Mouse (Mus musculus) B cell, adult 67 days (primary cell): Measurements from ENCODE around the gene Gm10447. TPM values are rescaled to one million over a fixed set of nuclear protein-coding genes. Genes with fewer than 3 reads are reported as not detected.

ENCODE experiments used
- total RNA-seq, 2 experiments: library from RNA; stranded (reverse); gene quantifications; 4 replicates each; pipeline ENCODE4 v1.2.4; 2023

Gm10447 gene
- total RNA-seq, result not detected

DNA sequence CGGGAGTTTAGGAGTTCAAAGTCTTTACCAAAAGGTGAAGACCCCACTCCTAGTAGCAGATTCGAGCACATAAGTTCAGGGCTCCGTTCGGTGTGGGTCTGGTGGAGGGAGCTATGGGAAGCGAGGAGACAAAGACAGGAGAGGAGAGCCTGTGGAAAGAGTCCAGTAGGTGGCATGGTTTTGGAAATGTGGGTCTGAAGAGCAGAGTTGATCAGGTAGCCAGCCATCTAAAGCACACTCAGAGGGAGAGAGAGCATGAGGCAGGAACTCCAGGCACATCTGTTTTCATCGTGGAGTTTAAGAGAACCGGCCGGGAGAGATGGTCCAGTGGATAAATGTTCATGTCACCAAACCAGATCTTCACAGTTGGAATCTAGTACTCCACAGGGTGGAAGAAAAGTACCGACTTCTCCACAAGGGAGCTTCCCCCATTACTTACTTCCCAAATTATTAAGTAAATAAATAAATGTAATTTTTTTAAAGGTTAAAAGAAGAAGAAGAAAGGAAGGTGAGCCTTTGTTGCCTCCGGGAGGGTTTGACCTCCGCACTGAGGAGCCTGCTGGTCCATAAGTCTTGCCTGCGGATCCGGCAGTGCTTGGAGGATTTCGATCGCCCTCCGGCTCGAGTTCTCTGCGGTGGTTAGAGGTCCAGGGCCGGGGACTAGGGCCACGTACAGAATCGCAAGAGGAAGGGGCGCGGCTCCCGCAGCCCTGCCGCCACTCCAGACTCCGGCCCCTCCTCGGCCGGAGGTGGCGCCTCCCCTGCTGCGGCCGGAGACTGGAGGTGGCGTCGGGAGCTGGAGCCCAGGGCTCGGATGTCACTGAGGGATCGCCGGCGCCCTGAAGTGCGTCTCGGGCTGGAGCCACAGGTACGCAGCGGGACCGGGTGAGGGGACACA lies at the start of gene Gm10447, which contains the start of gene Shroom1:
TSS of gene Gm10447 (minus strand) at position 637 of the 898 bp plus-strand sequence.
TSS of gene Shroom1 (plus strand) at position 732 of the 898 bp plus-strand sequence.

DNA sequence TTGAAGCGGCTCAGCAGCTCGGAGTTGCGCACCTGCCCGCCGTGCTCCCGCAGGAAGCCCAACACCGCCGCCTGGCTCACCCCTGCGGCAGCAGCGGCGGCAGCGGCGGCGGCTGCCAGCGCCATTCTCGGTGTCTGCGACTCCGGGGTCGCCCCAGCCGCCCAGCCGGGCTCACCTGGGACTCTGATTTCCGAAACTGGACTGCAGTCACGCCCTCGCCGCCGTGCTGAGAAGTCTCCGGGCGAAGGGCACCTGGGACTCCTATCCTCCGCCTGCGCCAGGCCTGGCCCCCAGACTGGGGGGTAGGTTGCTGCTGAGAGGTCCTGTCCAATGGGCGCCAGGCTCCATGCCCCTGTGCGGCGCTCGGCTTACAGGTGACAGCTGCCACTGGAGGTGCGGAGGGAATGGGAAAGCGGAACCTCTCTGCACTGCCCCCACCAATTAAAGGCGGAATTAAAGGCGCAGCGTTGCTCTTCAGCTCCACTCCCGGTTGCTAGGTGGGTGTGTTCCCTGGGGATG lies 22.9 kb upstream of the Gm10447 start, which contains the start of the genes Gm9945 and Sowaha:
TSS of gene Gm9945 (plus strand) at position 384 of the 519 bp plus-strand sequence.
TSS of gene Sowaha (minus strand) at position 492 of the 519 bp plus-strand sequence.

GRCm38 (mm10) chr11:53469968-53470695 lies 13.2 kb upstream of the Gm10447 start, which contains the start of gene Gm9837:
TSS of gene Gm9837 (minus strand) at chr11:53470479.

DNA sequence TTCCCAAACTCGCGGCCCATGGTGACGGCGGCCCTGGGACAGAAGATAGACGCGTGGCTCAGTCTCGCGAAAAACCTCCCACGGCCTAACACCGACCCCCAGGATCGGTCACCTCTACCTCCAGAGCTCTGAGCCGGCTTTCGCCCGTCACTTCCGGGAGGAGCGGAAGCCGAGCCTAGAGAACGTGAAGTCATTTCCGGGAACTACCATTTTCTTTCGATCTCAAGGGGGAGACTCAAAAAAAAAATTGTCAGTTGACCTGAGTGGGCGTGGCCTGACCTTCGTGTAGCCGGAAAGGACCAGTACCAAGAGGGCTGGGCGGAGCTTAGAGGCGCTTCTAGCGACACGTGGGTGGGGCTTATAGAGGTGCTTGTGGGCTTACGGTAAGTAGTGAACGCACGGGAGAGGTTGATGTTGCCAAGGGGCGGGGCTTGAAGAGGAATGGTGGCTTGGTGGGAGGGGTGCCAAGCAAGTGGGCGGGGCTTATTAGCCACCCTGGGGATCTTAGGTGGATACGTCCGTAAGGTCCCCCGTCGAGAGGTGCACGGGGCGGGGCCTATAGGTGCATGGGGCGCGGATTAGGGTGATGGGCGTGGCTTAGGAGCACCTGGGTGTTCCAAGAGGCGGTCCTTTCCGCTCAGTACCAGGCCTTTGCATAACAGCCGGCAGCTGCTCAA lies 26.1 kb downstream of the Gm10447 start, which contains the start of the genes Uqcrq and Gdf9:
TSS of gene Uqcrq (minus strand) at position 162 of the 677 bp plus-strand sequence.
TSS of gene Gdf9 (plus strand) at position 354 of the 677 bp plus-strand sequence.

GRCm38 (mm10) chr11:53423036-53423435 lies 33.9 kb downstream of the Gm10447 start, which contains the start of gene Leap2:
TSS of gene Leap2 (minus strand) at chr11:53423170.

Other genes starting within 250 kb of the Gm10447 start
- gene Hspa4, start 156.7 kb downstream of the Gm10447 start, total RNA-seq, result 100 to 1,000 TPM; 103 to 114 TPM
- 10 to 100 TPM; 13.1 to 14.4 TPM for gene Zcchc10, start 132.4 kb downstream of the Gm10447 start, total RNA-seq
- 100 to 1,000 TPM; 320 to 326 TPM for gene Aff4, start 106.3 kb downstream of the Gm10447 start, total RNA-seq
- gene Leap2, start 33.9 kb downstream of the Gm10447 start, total RNA-seq, result not detected
- 100 to 1,000 TPM; 127 to 151 TPM for gene Uqcrq, start 26.3 kb downstream of the Gm10447 start, total RNA-seq
- gene Gdf9, start 26.1 kb downstream of the Gm10447 start, total RNA-seq, result under 1 TPM; 0.42 to 0.70 TPM
- not detected for gene Shroom1, start 95 bp upstream of the Gm10447 start, total RNA-seq
- not detected for gene Gm9837, start 13.4 kb upstream of the Gm10447 start, total RNA-seq
- not detected for gene Gm9945, start 23.1 kb upstream of the Gm10447 start, total RNA-seq
- gene Sowaha, start 23.2 kb upstream of the Gm10447 start, total RNA-seq, result not detected
- gene Sept8, start 62.1 kb upstream of the Gm10447 start, total RNA-seq, result under 1 TPM in 1 of 2 experiments, not detected in 1; 0.23 TPM
- gene Kif3a, start 110.3 kb upstream of the Gm10447 start, total RNA-seq, result 1 to 10 TPM; 7.0 to 8.5 TPM
- gene Il4, start 161.6 kb upstream of the Gm10447 start, total RNA-seq, result not detected
- not detected for gene Il13, start 177.6 kb upstream of the Gm10447 start, total RNA-seq